Mouse (Mus musculus) liver, embryonic 13.5 days (tissue): ENCODE results near the gene Sdccag8. TPM values are rescaled to one million over a fixed set of nuclear protein-coding genes. Genes with fewer than 3 reads are reported as not detected.
"Not testable (repeated sequence)": the region's sequence is repeated elsewhere in the genome, so short reads cannot be mapped to it uniquely, and the experiment has no call there.

Source experiments
- ATAC-seq: fragments of 200-750 bp; cut with Nextera tagmentation; 2 replicates; pipeline ENCODE4 v1.8.0; 2017; ENCODE audit warnings: low read depth, mild to moderate bottlenecking, moderate number of reproducible peaks, moderate library complexity
- DNase-seq: peaks from one replicate; pipeline ENCODE4 v3.0.0; 2022
- H3K27ac ChIP-seq: fragments of 300-500 bp; sonication (generic); 2 replicates; pipeline ENCODE4 v1.5.1; 2015; ENCODE audit warnings: moderate library complexity, mild to moderate bottlenecking, inconsistent platforms
- H3K27me3 ChIP-seq: fragments of 300-500 bp; sonication (generic); 2 replicates; pipeline ENCODE4 v1.6.1; 2015; ENCODE audit warnings: mild to moderate bottlenecking, inconsistent platforms
- H3K36me3 ChIP-seq: fragments of 300-500 bp; sonication (generic); 2 replicates; pipeline ENCODE4 v1.6.1; 2015; ENCODE audit warnings: mild to moderate bottlenecking, inconsistent platforms
- H3K4me1 ChIP-seq: fragments of 300-500 bp; sonication (generic); replicated peaks from 2 replicates; pipeline ENCODE4 v1.6.1; 2015; ENCODE audit warnings: inconsistent platforms
- H3K4me2 ChIP-seq: fragments of 300-500 bp; sonication (generic); 2 replicates; pipeline ENCODE4 v1.6.1; 2015; ENCODE audit warnings: inconsistent platforms, mild to moderate bottlenecking, moderate library complexity
- H3K4me3 ChIP-seq: fragments of 300-500 bp; sonication (generic); replicated peaks from 2 replicates; pipeline ENCODE4 v1.5.1; 2015; ENCODE audit warnings: mild to moderate bottlenecking, inconsistent platforms
- H3K9ac ChIP-seq: fragments of 300-500 bp; sonication (generic); 2 replicates; pipeline ENCODE4 v1.6.1; 2015; ENCODE audit warnings: mild to moderate bottlenecking, inconsistent platforms
- H3K9me3 ChIP-seq: fragments of 300-500 bp; sonication (generic); replicated peaks from 2 replicates; pipeline ENCODE4 v1.6.1; 2016; ENCODE audit warnings: inconsistent platforms
- WGBS: fragments of 180-500 bp; shearing (Covaris S2); methylation state at CpG from one replicate; pipeline ENCODE4 v1.1.7; 2015; ENCODE audit not compliant: insufficient replicate concordance; 5-methylcytosine and 5-hydroxymethylcytosine counted together
- polyA plus RNA-seq: library from polyadenylated mRNA; unstranded; fragments of >200 nt; fragmentation: Nextera tagmentation; extraction: Ambion mirVana; gene quantifications from 2 replicates; pipeline ENCODE4 v1.2.1, GENCODE M21; 2015

The Sdccag8 gene
- polyA plus RNA-seq, 1 experiment from 2014 or later, result 5.7 TPM

DNA sequence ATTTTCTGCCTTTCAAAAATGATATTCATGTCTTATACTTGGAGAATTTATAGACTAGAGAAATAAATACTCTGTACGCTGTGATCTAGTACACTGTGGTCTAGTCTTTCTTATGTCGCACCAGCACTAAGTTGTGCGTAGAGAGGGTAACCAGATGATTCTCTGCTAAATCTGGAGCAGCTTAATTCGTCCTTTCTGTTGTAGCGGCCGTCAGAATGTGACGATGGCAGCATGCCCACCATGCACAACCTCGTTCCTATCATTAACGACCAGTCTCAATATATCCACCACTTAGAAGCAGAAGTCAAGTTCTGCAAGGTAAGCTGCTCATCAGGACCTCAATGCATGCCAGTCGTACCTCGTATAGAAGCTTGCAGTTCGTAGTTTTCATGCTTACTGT is 14.2 kb downstream of the Sdccag8 start:
- no peak overlapping the region for H3K27ac ChIP-seq

DNA sequence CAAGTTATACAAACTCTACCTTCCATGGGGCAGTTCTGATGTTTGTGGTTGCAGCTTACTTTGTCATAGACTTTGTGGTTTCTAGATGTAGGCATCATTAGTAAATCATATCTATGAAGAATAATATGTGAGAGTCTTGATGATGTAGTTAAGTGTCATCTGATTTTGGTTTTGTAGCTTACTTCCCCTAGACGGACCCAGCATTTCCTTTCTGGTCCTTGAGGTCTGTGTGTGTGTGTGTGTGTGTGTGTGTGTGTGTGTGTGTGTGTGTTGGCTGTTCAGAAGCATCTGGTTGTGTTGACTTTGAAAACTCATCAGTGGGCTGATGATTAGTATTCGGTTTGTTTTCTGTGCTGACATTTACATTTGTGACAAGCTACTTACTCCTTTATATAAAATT is 17.6 kb downstream of the Sdccag8 start:
- H3K9me3 ChIP-seq, result no peaks in the 10 kb centered on the region
- peaks cover 10% of the 10 kb centered on the region for H3K27me3 ChIP-seq
- H3K4me1 ChIP-seq, result peaks cover 35% of the 10 kb centered on the region
- no peak overlapping the region for H3K9ac ChIP-seq
- ATAC-seq (no peak), DNase-seq (no peak)
- no peak overlapping the region for H3K4me2 ChIP-seq
- no peak overlapping the region for H3K4me3 ChIP-seq
- H3K36me3 ChIP-seq, result no peaks in the 10 kb centered on the region
- whole genome bisulfite sequencing, result 41% methylated on average over 2 of the region's 2 CpGs
- H3K27ac ChIP-seq, result no peak overlapping the region

More for the DNA sequence above, 14.2 kb downstream of the Sdccag8 start:
- Histone ChIP-seq H3K4me1 (peaks cover 34% of the 10 kb centered on the region), H3K4me2 (no peak overlapping the region), H3K4me3 (no peak overlapping the region), H3K9ac (no peak overlapping the region), H3K27me3 (no peaks in the 10 kb centered on the region), H3K36me3 (no peaks in the 10 kb centered on the region), H3K9me3 (no peaks in the 10 kb centered on the region)
- DNase-seq (no peak), ATAC-seq (no peak)
- 79% methylated on average over 12 of the region's 12 CpGs for WGBS

DNA sequence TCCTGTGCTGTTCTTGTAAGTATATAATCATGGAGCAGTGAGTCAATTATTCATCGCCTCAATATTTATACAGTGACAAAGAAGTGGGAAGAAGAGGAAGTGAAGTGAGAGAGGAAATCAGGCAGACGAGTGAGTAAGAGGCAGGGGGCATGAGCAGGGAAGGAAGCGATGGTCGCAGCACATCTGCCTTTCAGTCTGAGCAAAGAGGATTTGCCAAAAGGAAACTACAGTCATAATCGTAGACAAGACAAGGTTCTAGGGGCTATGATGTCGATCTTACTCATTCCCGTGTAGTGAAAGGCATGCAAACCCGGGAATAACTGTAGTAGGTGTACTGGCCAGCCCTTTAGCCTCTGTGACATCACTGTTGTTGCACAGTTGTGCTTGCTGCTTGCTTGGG is 18.1 kb downstream of the Sdccag8 start:
- DNase-seq, result no peak
- H3K9me3 ChIP-seq, result no peaks in the 10 kb centered on the region
- no peak overlapping the region for H3K4me3 ChIP-seq
- peaks cover 31% of the 10 kb centered on the region for H3K4me1 ChIP-seq
- WGBS, result 28% methylated on average over 8 of the region's 8 CpGs
- peaks cover 10% of the 10 kb centered on the region for H3K27me3 ChIP-seq
- no peak overlapping the region for H3K4me2 ChIP-seq
- no peak overlapping the region for H3K27ac ChIP-seq
- no peaks in the 10 kb centered on the region for H3K36me3 ChIP-seq
- no peak overlapping the region for H3K9ac ChIP-seq
- no peak for ATAC-seq

DNA sequence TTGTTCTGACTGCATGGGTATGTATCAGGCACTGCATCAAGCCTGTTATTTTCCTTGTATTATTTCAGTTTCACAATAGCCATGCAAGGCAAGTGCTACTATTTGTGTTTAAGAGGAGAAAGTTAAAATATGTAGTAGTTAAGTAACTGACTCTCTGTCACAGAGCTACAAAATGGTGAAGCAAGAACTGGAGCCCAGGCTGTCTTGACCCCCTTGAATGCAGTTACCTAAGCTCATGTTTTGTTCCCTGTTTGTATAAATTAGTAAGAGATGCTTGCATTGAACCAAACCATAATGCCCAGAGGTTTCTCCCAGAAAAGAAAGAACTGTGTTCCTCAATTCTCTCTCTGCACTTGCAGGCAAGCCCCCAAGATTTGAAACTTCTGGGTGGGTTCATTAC is 18.8 kb downstream of the Sdccag8 start:
- Histone ChIP-seq H3K27ac (no peak overlapping the region), H3K4me2 (no peak overlapping the region), H3K9me3 (no peaks in the 10 kb centered on the region), H3K36me3 (no peaks in the 10 kb centered on the region), H3K4me3 (no peak overlapping the region), H3K4me1 (peaks cover 25% of the 10 kb centered on the region), H3K27me3 (peaks cover 10% of the 10 kb centered on the region), H3K9ac (no peak overlapping the region)
- ATAC-seq, result no peak
- no peak for DNase-seq

DNA sequence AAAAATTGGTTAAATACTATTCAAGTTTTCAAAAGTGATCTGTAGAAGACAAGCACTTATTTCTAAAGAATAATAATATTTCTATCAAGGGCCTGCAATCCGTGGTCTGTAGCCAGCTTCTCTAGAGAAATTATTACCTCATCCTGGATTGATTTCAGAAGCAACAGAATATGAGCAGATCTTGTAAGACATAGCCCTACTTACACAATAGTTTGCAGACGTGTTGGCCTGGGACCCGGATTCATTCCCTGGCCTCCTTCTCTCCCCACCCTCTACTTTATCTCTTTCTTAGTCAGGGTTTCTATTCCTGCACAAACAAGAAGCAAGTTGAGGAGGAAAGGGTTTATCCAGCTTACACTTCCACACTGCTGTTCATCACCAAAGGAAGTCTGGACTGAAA is 19.5 kb downstream of the Sdccag8 start:
- Histone ChIP-seq H3K9ac (no peak overlapping the region), H3K27ac (no peak overlapping the region), H3K36me3 (no peaks in the 10 kb centered on the region), H3K9me3 (no peaks in the 10 kb centered on the region), H3K27me3 (peaks cover 10% of the 10 kb centered on the region), H3K4me3 (no peak overlapping the region), H3K4me2 (no peak overlapping the region), H3K4me1 (peaks cover 23% of the 10 kb centered on the region)
- 38% methylated on average over 3 of the region's 3 CpGs for WGBS
- ATAC-seq (no peak), DNase-seq (no peak)

DNA sequence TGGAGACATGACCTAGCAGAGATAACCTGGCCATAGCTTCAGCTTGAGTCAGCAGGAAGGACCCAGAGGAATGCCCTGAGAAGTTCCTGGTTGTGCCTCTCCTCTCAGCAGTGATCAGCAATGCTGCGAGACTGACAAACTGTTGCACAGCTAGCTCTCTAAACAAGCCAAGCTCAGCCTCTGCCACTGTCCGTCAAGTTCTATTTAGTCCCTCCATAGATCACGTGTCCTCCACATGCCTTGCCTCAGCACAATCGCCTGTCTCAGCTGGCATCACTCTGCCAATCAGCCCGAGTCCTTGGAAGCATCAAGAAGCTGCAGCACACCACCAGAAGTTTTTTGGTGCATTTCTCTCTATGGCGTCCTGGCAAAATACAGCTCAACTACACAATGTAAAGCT is 20.4 kb downstream of the Sdccag8 start:
- WGBS, result 15% methylated on average over 6 of the region's 6 CpGs
- no peak for DNase-seq
- peaks cover 10% of the 10 kb centered on the region for H3K27me3 ChIP-seq
- H3K27ac ChIP-seq, result no peak overlapping the region
- H3K9me3 ChIP-seq, result no peaks in the 10 kb centered on the region
- peaks cover 23% of the 10 kb centered on the region for H3K4me1 ChIP-seq
- peak; percentile 42; the same call in 1 of the 2 replicates for ATAC-seq
- H3K9ac ChIP-seq, result peak overlapping the region; percentile 68; the same call in 1 of the 2 replicates
- H3K4me2 ChIP-seq, result peak overlapping the region; percentile 85
- H3K36me3 ChIP-seq, result no peaks in the 10 kb centered on the region
- H3K4me3 ChIP-seq, result peak overlapping the region; percentile 61

DNA sequence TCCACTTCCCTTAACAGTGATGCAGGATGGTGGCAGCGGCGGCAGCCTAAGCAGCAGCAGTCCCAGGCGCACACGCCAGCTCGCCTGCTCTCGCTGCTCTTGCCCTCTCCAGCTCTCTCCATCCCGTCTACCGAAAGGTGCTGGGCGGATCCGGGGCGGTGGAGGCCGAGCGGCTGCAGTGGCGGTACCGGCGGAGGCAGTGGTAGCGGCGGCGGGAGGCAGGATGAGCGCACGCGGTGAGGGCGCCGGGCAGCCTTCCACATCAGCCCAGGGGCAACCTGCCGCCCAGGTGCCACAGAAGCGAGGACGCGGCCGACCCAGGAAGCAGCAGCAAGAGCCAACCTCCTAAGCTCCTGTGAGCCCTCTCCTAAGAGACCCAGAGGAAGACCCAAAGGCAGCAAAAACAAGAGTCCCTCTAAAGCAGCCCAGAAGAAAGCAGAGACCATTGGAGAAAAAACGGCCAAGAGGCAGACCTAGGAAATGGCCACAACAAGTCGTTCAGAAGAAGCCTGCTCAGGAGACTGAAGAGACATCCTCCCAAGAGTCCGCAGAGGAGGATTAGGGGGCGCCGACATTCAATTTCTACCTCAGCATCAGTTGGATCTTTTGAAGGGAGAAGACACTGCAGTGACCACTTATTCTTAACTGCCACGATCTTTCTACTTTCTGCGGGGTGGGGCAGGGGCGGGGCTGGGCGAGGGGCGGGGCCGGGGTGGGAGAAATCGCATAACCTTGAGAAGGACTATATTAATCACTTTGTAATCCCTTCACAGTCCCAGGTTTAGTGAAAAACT is 21.2 kb downstream of the Sdccag8 start:
- DNase-seq (peak; percentile 25), ATAC-seq (peak; percentile 70)
- no peak overlapping the region for H3K27ac ChIP-seq
- peak overlapping the region; percentile 61 for H3K4me3 ChIP-seq
- peak overlapping the region; percentile 68 for H3K9ac ChIP-seq
- peaks cover 23% of the 10 kb centered on the region for H3K4me1 ChIP-seq
- no peaks in the 10 kb centered on the region for H3K9me3 ChIP-seq
- H3K4me2 ChIP-seq, result peak overlapping the region; percentile 85
- H3K27me3 ChIP-seq, result peaks cover 10% of the 10 kb centered on the region
- H3K36me3 ChIP-seq, result no peaks in the 10 kb centered on the region
- 2% methylated on average over 41 of the region's 41 CpGs for WGBS

DNA sequence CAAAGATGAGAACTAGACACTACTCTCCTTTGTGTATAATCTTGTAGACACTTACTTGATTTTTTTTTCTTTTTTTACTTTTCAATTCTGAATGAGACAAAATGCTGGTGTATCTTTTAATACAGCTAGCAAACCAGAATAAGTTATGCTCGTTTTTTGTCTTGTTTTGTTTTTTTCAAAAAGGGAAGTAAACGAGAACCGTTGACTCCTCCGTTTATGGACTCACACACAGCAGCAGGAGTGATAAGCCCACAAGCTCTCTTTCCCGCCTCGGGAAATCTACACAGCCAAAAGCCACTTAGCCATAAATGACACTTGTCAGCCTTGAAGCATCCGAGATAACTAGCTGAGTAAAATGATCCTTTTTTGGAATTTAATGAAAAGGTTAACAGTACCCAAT is 22.1 kb downstream of the Sdccag8 start:
- not testable (repeated sequence) for H3K9ac ChIP-seq, DNase-seq, H3K36me3 ChIP-seq, H3K27ac ChIP-seq, H3K9me3 ChIP-seq, H3K27me3 ChIP-seq, ATAC-seq
- peak overlapping the region; percentile 61 for H3K4me3 ChIP-seq
- H3K4me2 ChIP-seq, result peak overlapping the region; percentile 85
- H3K4me1 ChIP-seq, result peaks cover 23% of the 10 kb centered on the region
- 12% methylated on average over 7 of the region's 7 CpGs for WGBS

DNA sequence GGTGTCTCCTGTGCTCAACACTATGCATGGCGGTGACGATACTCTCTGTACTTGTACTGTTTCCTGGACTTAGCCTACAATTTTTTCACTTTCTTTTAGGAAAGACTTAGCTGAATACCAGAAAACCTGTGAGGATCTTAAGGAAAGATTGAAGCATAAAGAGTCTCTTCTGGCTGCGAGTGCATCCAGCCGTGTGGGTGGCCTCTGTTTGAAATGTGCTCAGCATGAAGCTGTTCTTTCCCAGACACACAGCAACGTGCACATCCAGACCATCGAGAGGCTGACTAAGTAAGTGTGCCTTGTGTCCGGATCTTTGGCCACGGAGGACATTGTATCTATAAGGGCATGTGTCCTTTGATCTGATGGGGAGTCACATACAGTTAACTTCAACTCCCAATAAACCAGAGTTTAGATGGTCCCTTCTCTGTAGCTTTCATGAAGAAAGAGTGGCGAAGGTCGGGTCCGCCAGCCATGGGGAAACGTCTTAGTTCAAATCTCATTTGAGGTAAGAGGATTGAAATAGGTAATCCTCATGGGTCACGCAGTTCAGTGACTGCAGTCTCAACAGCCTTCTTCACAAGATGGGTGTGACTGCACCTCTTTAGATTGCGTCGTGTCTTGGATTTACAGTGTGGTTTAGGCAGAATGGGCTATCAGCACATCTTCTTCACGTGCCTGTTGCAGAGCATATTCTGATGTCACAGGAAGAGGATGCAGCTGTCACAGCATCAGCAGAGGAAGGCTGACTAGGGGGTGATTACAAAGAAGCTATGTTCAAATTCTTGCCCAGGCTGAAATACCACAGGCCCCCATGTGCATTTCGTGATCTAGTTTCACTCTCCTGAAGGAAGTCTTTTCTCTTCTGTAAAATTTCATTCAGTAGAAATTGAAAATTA is 30.9 kb downstream of the Sdccag8 start:
- 68% methylated on average over 17 of the region's 17 CpGs for WGBS
- ATAC-seq (no peak), DNase-seq (no peak)
- no peak overlapping the region for H3K4me2 ChIP-seq
- no peaks in the 10 kb centered on the region for H3K27me3 ChIP-seq
- no peaks in the 10 kb centered on the region for H3K36me3 ChIP-seq
- no peak overlapping the region for H3K4me3 ChIP-seq
- H3K4me1 ChIP-seq, result no peaks in the 10 kb centered on the region
- no peak overlapping the region for H3K27ac ChIP-seq
- no peaks in the 10 kb centered on the region for H3K9me3 ChIP-seq
- H3K9ac ChIP-seq, result no peak overlapping the region

DNA sequence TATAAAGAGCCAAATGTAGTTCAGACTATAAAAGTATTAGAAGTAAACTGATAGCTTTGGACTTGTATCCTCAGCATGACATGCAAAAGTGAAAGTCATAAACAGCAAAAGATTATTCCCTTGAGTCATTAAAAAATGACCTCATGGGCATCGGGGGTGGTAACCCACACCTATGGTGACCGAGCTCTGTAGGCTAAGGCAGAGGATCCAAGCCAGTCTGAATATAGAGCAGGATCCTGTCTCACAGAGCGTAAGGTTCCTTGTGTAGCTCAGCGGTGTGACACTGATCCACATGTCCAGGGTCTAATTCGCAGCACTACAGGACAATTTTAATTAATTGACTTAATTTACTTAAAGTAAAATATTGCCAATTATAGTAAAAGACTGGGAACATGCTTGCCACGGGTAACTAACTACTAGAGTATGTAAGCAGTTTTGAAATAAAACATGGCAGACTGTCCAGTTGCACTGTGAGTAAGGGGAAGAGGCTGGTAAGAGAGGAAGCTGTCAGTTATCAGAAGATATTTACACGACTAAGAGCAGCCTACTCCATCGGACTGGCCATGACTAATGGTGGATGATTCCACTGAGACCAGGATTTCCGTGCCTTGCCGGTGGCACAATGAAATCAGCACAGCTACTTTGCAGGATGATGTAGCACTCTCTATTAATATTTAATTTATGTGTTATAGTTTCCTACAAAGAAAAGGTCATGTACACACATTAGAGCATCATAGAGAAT is 32.8 kb downstream of the Sdccag8 start:
- H3K36me3 ChIP-seq, result peaks cover under 1% of the 10 kb centered on the region; the same call in 1 of the 2 replicates
- no peak overlapping the region for H3K9ac ChIP-seq
- no peak overlapping the region for H3K4me3 ChIP-seq
- DNase-seq, result no peak
- no peaks in the 10 kb centered on the region for H3K9me3 ChIP-seq
- H3K4me1 ChIP-seq, result no peaks in the 10 kb centered on the region
- no peak overlapping the region for H3K27ac ChIP-seq
- H3K27me3 ChIP-seq, result no peaks in the 10 kb centered on the region
- 65% methylated on average over 10 of the region's 10 CpGs for WGBS
- no peak overlapping the region for H3K4me2 ChIP-seq
- ATAC-seq, result no peak
